Mouse (Mus musculus) activated CD4-positive, CD25-positive, alpha-beta regulatory T cell (primary cell): Measurements from ENCODE around the gene Atp2a3. TPM values are rescaled to one million over a fixed set of nuclear protein-coding genes. Genes with fewer than 3 reads are reported as not detected.

Experiments used
- polyA plus RNA-seq, 2 experiments: library from polyadenylated mRNA; unstranded; fragments of 100-300 nt; shearing (Covaris generic); gene quantifications; one replicate each; pipeline ENCODE4 v1.2.1; 2017

Gene Atp2a3
- polyA plus RNA-seq = 100 to 1,000 TPM; 191 to 312 TPM

GRCm38 (mm10) chr11:72961072-72961980, at the start of gene Atp2a3:
TSS of gene Atp2a3 (plus strand) at chr11:72961169.

GRCm38 (mm10) chr11:72998771-72999170, 37.8 kb downstream of the Atp2a3 start, which contains the start of gene P2rx1:
TSS of gene P2rx1 (plus strand) at chr11:72999103.

GRCm38 (mm10) chr11:73018471-73019146, 57.6 kb downstream of the Atp2a3 start, which contains the start of gene Camkk1:
TSS of gene Camkk1 (plus strand) at chr11:73019008.

Other genes starting within 250 kb of the Atp2a3 start
- gene Cyb5d2, start 165.0 kb upstream of the Atp2a3 start, polyA plus RNA-seq = 1 to 10 TPM; 5.7 to 8.2 TPM
- gene Zzef1, start 164.9 kb upstream of the Atp2a3 start, polyA plus RNA-seq = 10 to 100 TPM; 19.0 to 21.3 TPM
- under 1 TPM in 1 of 2 experiments, not detected in 1; 0.79 TPM for gene P2rx1, start 37.9 kb downstream of the Atp2a3 start, polyA plus RNA-seq
- gene Camkk1, start 57.8 kb downstream of the Atp2a3 start, polyA plus RNA-seq = 1 to 10 TPM; 4.3 to 6.2 TPM
- 10 to 100 TPM; 14.9 to 18.5 TPM for gene Ncbp3, start 86.6 kb downstream of the Atp2a3 start, polyA plus RNA-seq
- gene Itgae, start 129.4 kb downstream of the Atp2a3 start, polyA plus RNA-seq = 100 to 1,000 TPM in 1 of 2 experiments, 10 to 100 TPM in 1; 37.2 to 255 TPM
- gene Haspin, start 177.1 kb downstream of the Atp2a3 start, polyA plus RNA-seq = 10 to 100 TPM; 14.4 to 20.1 TPM
- under 1 TPM; 0.19 to 0.61 TPM for gene P2rx5, start 199.3 kb downstream of the Atp2a3 start, polyA plus RNA-seq
- 100 to 1,000 TPM in 1 of 2 experiments, 10 to 100 TPM in 1; 60.0 to 102 TPM for gene Emc6, start 215.9 kb downstream of the Atp2a3 start, polyA plus RNA-seq
- 10 to 100 TPM; 29.9 to 32.4 TPM for gene Tax1bp3, start 215.9 kb downstream of the Atp2a3 start, polyA plus RNA-seq
- gene Ctns, start 237.9 kb downstream of the Atp2a3 start, polyA plus RNA-seq = 10 to 100 TPM; 11.4 to 11.7 TPM
- gene Shpk, start 238.3 kb downstream of the Atp2a3 start, polyA plus RNA-seq = 1 to 10 TPM; 6.0 to 7.6 TPM